Mouse (Mus musculus): ENCODE measurements around the gene Slit2. TPM values are rescaled to one million over a fixed set of nuclear protein-coding genes. Genes with fewer than 3 reads are reported as not detected.

The Slit2 gene
- total RNA-seq, 2 experiments from 2014 or later = 37.1 to 40.7 TPM

- intact Hi-C loops (cut with DNase I) = loop anchor here (5.0 kb wide), 1 partner anchor 99 kb away; no protein-coding TSS in a partner anchor
Measured at GRCm38 (mm10) chr5:48038033-48038432, 55.1 kb downstream of the Slit2 start.

GRCm38 (mm10) chr5:48048986-48049751, 66.2 kb downstream of the Slit2 start:
- intact Hi-C loops (cut with DNase I) = no loop called here
- no peak for DNase-seq (ENCODE audit: low spot score in 2 of 2)

More at GRCm38 (mm10) chr5:48038033-48038432, 55.1 kb downstream of the Slit2 start:
- peak; percentile 2 to 21 for DNase-seq (ENCODE audit: low spot score in 2 of 2)

- DNase-seq (ENCODE audit: low spot score in 2 of 2) = no peak
- intact Hi-C loops (cut with DNase I) = no loop called here
Measured at GRCm38 (mm10) chr5:48050637-48051314, 67.8 kb downstream of the Slit2 start.

GRCm38 (mm10) chr5:48058612-48059011, 75.7 kb downstream of the Slit2 start:
- no peak for DNase-seq (ENCODE audit: low spot score in 2 of 2)
- intact Hi-C loops (cut with DNase I) = no loop called here

- DNase-seq (ENCODE audit: low spot score in 2 of 2) = no peak
- intact Hi-C loops (cut with DNase I) = no loop called here
Measured at GRCm38 (mm10) chr5:48060715-48061114, 77.8 kb downstream of the Slit2 start.

GRCm38 (mm10) chr5:48078730-48079129, 95.8 kb downstream of the Slit2 start:
- intact Hi-C loops (cut with DNase I) = no loop called here
- DNase-seq (ENCODE audit: low spot score in 2 of 2) = no peak

GRCm38 (mm10) chr5:48081223-48081881, 98.4 kb downstream of the Slit2 start:
- DNase-seq (ENCODE audit: low spot score in 2 of 2) = no peak
- intact Hi-C loops (cut with DNase I) = no loop called here

GRCm38 (mm10) chr5:48113400-48113799, 130.5 kb downstream of the Slit2 start:
- intact Hi-C loops (cut with DNase I) = no loop called here
- DNase-seq (ENCODE audit: low spot score in 2 of 2) = no peak

GRCm38 (mm10) chr5:48114969-48115537, 132.1 kb downstream of the Slit2 start:
- intact Hi-C loops (cut with DNase I) = no loop called here

GRCm38 (mm10) chr5:48122651-48123050, 139.7 kb downstream of the Slit2 start:
- DNase-seq (ENCODE audit: low spot score in 2 of 2) = no peak
- intact Hi-C loops (cut with DNase I) = loop anchor here (10.0 kb wide), 1 partner anchor 138 kb away; the partner anchor contains the start of gene Slit2

More at GRCm38 (mm10) chr5:48114969-48115537, 132.1 kb downstream of the Slit2 start:
- no peak for DNase-seq (ENCODE audit: low spot score in 2 of 2)

GRCm38 (mm10) chr5:48125770-48126423, 143.0 kb downstream of the Slit2 start:
- peak; percentile 17 to 32 for DNase-seq (ENCODE audit: low spot score in 2 of 2)
- intact Hi-C loops (cut with DNase I) = loop anchor here (10.0 kb wide), 1 partner anchor 141 kb away; the partner anchor contains the start of gene Slit2

GRCm38 (mm10) chr5:48129981-48130380, 147.0 kb downstream of the Slit2 start:
- peak; percentile 17 to 28 for DNase-seq (ENCODE audit: low spot score in 2 of 2)
- intact Hi-C loops (cut with DNase I) = loop anchor here (10.0 kb wide), 2 partner anchors 145 to 1685 kb away; partner anchors contain the start of gene Slit2

- intact Hi-C loops (cut with DNase I) = loop anchor here (5.0 to 10.0 kb wide), 3 partner anchors 99 to 1692 kb away; no protein-coding TSS in a partner anchor
- DNase-seq (ENCODE audit: low spot score in 2 of 2) = peak; percentile 62 to 65
Measured at GRCm38 (mm10) chr5:48136571-48136970, 153.6 kb downstream of the Slit2 start.

GRCm38 (mm10) chr5:48138849-48139487, 156.0 kb downstream of the Slit2 start:
- DNase-seq (ENCODE audit: low spot score in 2 of 2) = peak in 1 of 2 experiments; percentile 4
- intact Hi-C loops (cut with DNase I) = loop anchor here (5.0 to 10.0 kb wide), 3 partner anchors 102 to 1694 kb away; no protein-coding TSS in a partner anchor

- no peak for DNase-seq (ENCODE audit: low spot score in 2 of 2)
- intact Hi-C loops (cut with DNase I) = loop anchor here (5.0 to 10.0 kb wide), 3 partner anchors 102 to 1695 kb away; no protein-coding TSS in a partner anchor
Measured at GRCm38 (mm10) chr5:48139488-48139862, 156.5 kb downstream of the Slit2 start.

- intact Hi-C loops (cut with DNase I) = loop anchor here (10.0 kb wide), 1 partner anchor 199 kb away; no protein-coding TSS in a partner anchor
- no peak for DNase-seq (ENCODE audit: low spot score in 2 of 2)
Measured at GRCm38 (mm10) chr5:48146082-48146481, 163.1 kb downstream of the Slit2 start.

GRCm38 (mm10) chr5:48160829-48161228, 177.9 kb downstream of the Slit2 start:
- intact Hi-C loops (cut with DNase I) = no loop called here
- DNase-seq (ENCODE audit: low spot score in 2 of 2) = no peak

- no peak for DNase-seq (ENCODE audit: low spot score in 2 of 2)
- intact Hi-C loops (cut with DNase I) = no loop called here
Measured at GRCm38 (mm10) chr5:48181646-48182302, 198.8 kb downstream of the Slit2 start.

Data from left cerebral cortex, postnatal 14 days (tissue).